Mouse (Mus musculus): ENCODE measurements around the gene Foxi1. TPM values are rescaled to one million over a fixed set of nuclear protein-coding genes. Genes with fewer than 3 reads are reported as not detected.

Gene Foxi1
- polyA plus RNA-seq, 1 experiment from 2014 or later = not detected

Other genes with a start within 250 kb of the Foxi1 start
- gene Kcnmb1, start 245.1 kb downstream of the Foxi1 start, polyA plus RNA-seq (2015; fragmentation: Nextera tagmentation; extraction: Ambion mirVana) = 0.19 TPM in 2 replicates
- gene Kcnip1, start 214.9 kb downstream of the Foxi1 start, polyA plus RNA-seq (2015; fragmentation: Nextera tagmentation; extraction: Ambion mirVana) = 41.6 and 45.9 TPM in 2 replicates
- 1.2 and 1.5 TPM in 2 replicates for gene Lcp2, start 161.2 kb downstream of the Foxi1 start, polyA plus RNA-seq (2015; fragmentation: Nextera tagmentation; extraction: Ambion mirVana)
- gene 4930469K13Rik, start 109.5 kb downstream of the Foxi1 start, polyA plus RNA-seq (2015; fragmentation: Nextera tagmentation; extraction: Ambion mirVana) = not detected in 2 replicates
- gene Fam196b, start 106.7 kb upstream of the Foxi1 start, polyA plus RNA-seq (2015; fragmentation: Nextera tagmentation; extraction: Ambion mirVana) = 3.2 and 3.4 TPM in 2 replicates